Mouse (Mus musculus) 416B (cell line): ENCODE results near the gene Ddrgk1.

Source experiments
- DNase-seq: peaks from one replicate; pipeline ENCODE4 v3.0.0; 2011; ENCODE audit warnings: low read depth

The Ddrgk1 gene

DNA sequence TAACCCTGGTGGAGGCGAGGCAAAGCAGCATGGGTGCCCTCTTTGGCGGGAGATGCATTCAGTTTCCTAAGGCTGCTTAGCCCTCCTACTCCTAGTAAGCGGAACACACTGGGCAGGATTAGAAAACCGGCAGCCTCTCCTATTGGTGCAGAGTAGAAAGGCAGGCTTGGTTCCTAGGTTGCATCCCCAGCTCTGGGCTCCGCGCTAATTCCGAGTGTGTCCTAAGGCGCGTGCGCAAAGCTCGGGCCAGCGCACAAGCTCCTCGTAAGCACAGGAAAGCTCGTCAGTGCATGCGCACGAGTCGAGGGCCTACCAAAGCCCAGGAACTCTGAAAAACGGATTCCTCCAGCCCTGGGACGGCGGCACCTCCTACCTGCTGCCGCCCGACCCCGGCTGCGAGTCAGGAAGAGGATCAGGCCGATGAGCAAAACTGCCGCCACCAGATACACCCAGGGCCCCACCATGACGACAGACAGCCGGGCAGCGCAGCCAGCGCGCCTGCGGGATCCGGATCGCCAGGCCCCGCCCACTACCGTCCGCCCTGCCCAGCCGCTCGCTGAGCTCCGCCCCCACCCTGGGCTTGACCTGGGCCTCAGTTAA is at the start of gene Ddrgk1:
Gene Ddrgk1 (minus strand): TSS at position 558 of the 600 bp plus-strand sequence.
- peak; percentile 99 for DNase-seq

DNA sequence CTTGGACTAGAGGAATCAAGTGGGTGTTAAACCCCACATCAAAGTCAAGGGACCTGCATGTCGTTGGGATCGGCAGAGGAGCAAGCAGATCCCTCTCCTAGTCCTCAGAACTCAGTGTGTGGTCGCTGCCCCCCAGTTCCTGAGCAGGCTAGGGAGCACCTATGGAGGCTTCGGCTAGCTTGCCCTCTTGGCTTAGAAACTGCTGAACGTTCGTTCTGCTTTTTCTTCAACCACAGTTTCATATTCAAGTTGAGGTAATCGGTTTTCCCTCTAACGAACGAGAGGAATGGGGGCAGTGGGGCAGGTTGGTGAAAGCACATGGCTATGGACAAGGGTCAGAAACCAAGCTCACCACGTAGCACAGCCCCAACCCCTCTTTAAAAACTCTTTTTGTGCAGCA is 42.6 kb upstream of the Ddrgk1 start:
- DNase-seq, result no peak

DNA sequence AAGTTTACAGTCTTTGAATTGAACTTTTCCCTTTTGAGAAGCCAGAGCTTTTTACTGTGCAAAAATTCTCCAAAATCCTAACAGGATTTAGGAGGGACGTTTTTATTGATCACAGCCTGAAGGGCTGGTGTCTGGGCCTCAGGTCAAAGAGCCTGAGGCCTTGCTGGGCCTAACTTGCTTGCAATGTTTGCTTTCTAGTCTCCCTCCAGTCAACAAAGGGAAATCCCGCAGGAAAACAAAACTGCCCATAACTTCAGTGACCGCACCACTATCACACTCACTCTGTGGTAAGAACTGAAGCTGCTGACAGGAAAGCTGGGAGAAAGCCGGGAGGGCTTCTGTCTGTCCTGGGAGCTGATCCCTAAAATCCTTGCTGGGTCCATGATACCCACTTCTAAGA is 42.1 kb upstream of the Ddrgk1 start:
- no peak for DNase-seq

DNA sequence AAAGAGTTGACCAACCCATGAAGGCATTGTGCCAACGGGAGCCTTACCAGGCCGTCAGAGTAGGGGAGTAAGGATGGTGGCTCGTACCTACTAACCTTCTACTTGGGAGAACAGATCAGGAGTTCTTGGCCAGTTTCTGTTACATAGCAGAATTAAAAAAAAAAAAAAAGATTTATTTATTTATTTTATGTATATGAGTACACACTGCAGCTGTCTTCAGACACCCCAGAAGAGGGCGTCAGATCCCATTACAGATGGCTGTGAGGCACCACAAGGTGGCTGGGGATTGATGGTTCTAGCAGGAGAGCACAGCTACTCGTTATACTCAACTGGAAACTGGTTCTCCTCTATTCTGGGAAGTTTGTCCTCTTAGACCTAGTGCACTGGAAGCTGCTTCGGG is 40.7 kb upstream of the Ddrgk1 start:
- DNase-seq, result peak; percentile 12

DNA sequence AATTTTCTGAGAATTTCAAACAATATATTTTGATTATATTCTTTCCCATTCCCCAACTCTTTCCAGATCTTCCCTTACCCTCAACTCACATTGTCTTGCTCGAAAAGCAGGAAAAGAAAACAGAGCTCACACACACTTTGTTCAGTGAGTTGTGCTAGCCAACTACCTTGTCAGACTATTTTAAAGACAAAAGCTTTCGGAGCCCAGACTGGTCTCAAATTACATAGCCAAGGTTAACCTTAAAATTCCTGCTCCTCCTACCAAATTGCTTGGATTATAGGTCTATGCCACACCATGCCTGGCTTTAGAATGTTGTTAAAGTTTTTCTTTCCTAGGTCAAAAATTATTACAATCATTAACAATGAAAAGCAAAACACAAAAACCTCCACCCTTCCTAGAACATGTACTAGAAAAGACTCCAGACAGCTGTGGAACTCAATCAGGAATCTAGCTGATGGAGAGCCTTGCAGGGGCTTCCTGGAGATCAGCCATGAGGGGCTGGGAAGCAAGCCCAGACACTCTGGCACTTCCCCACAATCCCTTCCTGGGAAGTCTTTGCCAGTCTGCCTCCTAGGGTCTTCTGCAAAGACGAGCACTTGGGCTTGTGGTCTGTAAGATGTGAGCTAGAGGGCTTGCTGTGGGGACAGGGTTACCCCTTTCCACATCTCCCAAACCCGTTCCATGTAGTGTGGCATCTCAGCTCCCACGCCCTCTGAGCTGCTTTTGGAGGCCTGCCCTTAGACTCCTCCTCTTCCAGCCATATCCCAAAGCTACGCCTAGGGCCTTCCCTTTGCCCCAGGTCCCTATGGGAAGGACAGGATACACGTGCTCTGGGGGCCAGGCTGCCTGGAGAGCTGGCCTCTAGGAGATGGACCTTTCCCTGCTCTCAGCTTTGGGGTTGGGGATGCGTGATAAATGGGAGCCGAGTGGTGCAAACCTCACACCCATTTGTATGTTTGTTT is 39.9 kb upstream of the Ddrgk1 start:
- DNase-seq, result no peak

DNA sequence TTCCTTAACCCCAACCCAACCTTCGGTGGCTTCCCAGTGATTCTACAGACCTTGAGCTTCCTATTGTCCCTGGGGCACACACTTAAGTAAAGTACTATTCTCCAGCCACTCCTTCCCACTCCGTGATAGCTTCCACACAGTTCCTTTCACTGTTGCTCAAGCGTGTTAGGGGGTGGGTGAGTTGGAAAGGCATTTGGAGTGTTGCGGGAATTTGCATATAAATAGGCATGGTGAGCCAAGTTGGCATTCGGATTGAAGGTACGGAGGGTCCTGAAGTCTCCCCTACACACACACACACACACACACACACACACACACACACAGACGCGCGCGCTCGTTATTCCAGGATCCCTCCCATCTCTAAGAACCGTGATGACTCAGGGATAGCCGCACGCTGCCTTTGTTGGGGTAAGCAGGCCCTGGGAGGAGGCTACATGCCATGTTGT is 33.4 kb upstream of the Ddrgk1 start:
- no peak for DNase-seq

DNA sequence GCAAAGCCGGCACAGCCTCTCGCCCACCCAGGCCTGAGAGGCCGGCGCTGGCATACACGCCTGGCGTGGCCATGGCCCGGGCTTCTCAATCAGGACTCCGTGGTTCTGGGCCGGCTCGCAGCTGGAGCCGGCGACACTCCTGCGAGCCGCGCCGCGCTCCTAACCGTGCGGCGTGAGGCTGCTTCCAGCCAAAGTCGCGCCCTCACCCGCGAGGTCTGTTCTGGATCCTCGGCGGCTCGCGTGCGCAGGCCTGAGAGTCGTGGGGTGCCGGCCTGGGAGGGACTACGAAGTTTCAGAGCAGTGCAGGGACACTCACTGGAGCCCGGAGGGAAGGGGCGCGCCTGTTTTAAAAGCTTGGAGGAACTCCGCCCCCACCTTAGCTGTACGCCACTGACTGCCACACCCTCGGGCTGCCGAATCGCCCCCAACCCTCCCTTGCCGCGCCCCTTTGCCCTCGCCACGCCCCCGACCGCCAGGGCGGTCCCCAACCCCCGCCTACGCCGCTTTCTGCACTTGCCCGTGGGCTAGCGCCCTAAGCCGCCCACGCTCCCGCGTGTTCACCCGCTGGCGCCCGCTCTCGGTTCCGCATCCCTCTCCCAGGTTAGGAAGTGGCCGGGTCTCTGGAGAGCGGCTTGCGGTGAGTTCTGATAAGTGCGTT is 32.8 kb upstream of the Ddrgk1 start, which contains the start of gene Slc4a11:
Gene Slc4a11 (minus strand): TSS at position 367 of the 658 bp plus-strand sequence.
- DNase-seq, result no peak

DNA sequence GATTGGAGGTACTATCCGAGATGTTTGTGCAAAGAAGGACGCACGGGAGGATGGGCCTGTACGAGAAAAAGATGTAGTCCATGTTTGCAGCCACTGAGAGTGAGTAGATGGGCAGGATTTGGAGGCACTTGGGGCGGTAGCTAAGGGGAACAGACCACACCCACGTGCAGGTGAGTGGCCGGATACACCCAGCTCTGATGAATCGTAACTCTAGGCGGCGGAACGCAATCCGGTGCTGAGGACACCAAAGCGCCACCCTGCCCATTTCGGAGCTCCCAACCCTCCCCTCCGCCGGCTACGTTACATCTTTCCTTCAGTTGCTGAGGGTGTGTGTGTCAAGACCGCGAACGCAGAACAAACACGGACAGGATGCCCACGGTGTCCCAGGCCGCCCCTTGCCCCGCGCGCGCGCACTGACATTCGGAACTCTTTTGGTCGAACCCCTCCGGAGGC is 32.3 kb upstream of the Ddrgk1 start:
- DNase-seq, result no peak

DNA sequence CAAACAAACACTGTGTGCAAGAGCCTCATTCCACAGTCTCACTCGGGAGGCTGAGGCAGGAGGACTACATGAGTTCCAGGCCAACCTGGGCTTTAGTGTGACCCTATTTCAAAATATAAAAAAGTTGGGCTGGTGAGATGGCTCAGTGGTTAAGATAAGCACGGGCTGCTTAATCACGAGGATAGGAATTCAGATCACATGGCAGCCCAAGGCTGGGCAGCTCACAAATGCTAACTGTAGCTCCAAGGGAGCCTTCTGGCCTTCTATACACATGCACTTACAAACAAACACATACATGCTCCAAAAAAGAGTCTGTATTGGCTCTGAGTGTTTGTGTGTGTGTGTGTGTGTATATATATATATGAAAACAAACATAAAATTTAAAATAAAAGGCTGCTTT is 29.1 kb upstream of the Ddrgk1 start:
- DNase-seq, result no peak

DNA sequence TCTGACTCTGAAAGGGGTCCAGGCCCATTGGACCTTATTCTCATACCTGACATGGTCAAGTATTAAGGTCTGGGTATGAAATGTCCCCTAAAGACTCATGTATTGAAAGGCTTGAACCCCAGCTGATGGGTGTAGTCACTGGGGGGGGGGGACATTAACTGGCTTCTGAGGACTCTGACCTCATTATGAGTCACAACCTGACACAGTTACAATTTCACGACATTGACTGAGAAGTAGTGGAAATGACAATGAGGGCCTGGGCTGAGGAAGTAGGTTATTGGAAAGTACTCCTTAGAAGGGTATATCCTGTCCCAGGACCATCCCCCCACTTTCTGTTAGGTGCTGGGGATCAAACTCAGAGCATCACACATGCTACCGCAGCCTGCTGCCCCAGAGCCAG is 24.6 kb upstream of the Ddrgk1 start:
- peak; percentile 72 for DNase-seq

DNA sequence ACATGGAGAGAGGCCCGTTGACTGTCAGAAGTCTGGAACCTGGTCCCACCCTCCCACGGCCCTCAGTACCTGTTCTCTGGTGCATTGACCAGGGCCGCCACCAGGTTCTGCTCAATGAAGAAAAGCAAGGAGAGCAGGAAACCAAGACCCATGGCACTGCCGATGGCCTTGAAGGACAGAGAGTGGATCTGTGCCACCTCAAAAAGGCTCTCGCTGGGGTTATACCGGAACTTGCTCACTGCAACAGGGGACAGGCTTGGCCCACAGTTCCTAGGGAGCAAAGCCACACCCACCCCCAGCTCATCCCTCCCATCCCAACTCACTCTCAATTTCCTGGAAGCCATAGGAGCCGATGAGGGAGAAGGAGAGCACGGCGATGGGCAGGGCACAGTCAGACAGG is 21.0 kb upstream of the Ddrgk1 start:
- no peak for DNase-seq

DNA sequence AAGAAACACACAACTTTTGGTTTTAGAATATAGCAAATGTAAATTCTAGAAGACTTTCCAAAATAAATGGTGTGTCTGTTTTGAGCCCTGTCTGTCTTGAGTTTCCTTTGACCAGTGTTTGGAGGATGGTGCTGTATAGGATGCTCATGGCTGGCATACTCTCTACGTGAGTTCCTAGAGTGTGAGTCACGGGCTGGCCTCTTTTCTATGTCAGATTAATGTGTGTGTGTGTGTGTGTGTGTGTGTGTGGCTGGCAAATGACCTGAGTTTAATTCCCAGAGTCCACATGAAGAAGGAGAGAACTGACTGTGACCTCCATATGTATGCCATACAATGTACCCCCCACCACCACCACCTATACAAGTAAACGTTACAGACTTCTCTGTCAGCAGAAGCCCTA is 17.1 kb upstream of the Ddrgk1 start:
- no peak for DNase-seq

DNA sequence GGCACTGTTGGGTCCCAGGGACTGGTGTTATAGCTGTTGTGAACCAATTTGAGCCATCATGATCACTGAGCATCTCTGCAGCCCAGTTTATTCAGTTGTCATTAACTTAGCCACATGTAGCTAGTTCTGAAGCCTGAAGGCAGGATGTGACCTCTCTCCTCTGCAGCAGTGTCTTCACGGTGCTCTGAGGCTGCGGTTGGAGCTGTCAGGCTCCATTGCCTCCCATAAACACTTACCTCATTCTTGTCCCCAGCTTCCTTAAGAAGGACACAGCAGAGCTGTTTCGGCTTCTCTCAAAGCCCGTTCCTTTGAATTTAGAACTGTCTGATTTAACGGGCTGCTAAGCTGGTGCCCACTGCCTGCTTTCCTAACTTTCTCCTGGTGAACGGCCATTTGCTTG is 15.4 kb upstream of the Ddrgk1 start:
- no peak for DNase-seq

DNA sequence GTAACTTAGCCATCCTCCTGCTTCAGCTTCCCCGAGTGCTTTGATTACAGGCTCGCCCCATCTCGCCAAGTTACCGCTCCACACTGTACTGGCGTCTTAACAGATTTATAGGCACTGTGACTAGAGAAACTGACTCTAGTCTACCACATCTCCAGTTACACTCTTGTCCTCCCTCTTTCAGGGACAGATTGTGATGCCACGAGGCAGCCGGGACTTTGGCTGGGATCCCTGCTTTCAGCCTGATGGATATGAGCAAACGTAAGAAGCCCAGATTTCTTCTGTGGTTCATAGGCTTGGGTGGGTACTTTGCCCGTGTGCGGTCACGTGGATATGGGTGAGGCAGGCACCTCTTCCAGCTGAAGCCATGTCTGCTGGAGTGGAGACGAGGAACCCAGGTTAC is 14.7 kb upstream of the Ddrgk1 start:
- no peak for DNase-seq

DNA sequence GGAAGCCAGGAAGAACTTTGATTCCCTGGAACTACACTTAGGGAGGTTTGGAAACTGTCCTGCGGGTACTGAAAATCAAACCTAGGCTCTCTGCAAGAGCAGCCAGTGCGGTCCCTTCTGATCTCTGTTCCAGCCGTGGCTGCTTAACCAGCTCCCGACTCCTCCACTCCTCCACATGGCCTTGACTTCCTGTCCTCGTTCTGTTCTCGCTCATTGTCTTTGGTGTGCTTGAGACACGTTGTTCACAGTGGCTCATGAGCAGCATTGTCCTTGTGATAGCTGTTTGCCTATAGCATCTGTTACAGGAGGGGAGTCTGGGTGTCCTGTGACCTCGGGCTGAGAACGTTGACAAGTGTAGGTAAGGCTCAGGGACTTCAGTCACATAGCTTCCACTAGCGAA is 12.8 kb upstream of the Ddrgk1 start:
- DNase-seq, result no peak

DNA sequence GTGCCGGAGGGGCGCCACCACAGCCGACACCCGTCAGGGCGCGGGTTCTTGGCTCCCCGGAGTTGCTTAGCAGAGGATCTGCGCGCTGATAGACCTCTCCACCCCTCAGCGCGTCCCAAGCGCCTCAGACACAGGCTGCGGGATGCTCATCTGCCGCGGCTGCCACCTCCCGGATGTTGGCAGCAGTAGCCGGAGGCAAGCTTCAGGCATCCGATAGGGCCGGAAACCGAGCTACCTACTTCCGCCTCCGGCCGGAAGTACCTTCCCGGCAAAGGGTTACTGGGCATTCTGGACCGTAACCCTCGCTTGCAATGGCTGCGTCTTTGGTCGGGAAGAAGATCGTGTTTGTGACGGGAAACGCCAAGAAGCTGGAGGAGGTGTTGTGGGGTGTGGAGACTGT is 3.1 kb upstream of the Ddrgk1 start, which contains the start of gene Itpa:
Gene Itpa (plus strand): TSS at position 52 of the 400 bp plus-strand sequence.
- DNase-seq, result peak; percentile 90

DNA sequence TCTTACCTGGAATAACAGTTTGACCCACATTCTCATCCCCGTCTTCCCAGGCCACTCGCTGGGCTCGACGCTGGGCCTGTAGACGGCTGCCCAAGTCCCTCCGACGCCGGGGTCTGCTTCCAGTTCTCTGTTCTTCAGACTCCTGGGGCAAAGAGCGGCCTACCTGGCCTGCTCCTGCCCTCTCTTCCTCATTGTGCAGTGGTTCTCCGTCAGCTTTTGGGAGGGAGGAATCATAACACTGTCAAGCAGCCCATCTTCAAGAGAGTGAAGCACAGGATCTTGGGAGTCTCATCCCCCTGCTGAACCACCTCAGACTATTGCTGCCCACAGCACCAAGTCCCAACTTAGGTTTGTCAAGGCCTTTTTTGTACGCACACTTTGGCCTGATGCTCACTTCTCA is 1.1 kb downstream of the Ddrgk1 start:
- DNase-seq, result no peak

DNA sequence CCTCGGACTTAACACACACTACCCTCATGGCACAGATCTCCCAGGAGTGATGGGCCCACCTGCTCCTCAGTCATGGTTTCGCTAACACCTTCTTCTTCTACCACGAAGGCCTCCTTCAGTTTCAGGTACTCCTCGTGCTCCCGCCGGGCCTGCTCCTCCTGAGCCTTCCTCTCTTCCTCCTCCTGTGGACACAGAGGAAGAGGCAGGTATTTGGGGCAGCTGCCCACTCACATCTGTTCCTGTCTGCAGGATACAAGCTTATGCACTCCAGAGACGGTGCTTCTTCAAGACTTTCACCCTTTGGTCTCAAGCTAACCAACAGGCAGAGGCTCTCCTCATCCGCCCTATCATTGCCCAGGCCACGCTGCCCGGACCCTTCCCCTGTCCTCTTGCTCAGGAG is 5.9 kb downstream of the Ddrgk1 start:
- no peak for DNase-seq

DNA sequence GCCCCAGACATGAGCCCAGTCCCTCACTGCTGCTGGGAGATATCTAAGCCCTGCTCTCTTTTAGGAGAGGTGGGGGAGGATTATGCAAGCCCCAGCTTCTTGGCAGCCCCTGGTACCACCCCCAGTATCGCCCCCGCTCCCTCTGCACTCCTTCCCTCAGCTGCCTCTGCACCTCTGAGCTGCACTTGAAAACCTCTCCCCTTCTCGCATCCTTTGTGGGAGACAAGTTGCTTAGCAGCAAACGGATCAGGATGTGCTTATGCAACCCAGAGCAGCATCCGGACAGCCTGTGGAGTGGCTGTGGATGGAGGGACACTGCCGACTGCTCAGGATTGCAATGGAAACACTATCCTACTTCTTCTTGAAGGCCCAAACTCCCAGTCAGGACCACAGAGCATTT is 6.9 kb downstream of the Ddrgk1 start:
- DNase-seq, result no peak

DNA sequence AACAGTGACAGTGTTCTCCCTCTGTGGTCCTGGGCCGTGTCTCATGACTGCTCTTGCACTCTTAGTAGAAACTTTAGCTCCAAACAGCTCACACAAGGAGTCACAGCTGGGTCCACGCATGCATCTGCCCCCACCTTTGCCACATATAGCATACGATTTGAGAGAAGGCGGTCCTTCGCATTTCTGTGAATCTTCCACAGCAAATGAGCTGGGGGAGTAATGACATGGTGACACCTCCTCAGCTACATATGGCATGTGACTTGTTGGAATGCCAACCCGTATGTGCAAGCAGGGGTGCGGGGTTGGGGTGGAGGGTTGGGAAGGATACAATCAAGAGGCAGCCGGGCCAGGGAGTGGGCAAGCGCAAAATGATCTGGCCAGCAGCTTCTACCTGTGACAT is 7.9 kb downstream of the Ddrgk1 start:
- no peak for DNase-seq

DNA sequence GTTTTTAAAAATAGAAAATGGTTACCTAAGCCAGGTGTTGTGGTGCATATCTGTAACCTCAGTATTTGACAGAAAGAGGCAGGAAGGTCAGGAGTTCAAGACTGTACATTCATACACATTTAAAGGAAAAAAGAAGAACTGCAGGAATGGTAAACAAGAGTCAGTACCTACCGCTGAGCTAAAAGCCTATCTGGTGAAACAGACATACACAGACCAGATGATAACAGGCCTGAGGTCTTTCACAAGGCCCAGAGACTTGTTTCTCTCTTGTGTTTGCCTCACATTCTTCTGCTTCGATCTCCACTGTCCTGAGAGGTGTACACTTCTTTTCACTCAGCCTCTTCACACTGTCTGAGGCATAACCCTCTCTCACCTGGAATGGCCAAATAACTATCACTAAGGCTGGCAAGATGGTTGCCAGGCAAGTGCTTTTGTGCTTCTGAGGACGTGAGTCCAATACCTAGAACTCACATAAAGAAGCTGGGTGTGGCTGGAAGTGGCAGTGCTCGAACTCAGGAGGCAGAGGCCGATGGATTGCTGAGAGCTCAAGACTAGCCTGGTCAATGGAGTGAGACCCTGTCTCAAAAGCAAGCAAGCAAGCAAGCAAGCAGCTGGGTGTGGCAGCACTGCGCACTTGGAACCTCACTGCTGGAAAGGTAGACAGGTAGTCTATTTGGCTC is 8.7 kb downstream of the Ddrgk1 start:
- no peak for DNase-seq

DNA sequence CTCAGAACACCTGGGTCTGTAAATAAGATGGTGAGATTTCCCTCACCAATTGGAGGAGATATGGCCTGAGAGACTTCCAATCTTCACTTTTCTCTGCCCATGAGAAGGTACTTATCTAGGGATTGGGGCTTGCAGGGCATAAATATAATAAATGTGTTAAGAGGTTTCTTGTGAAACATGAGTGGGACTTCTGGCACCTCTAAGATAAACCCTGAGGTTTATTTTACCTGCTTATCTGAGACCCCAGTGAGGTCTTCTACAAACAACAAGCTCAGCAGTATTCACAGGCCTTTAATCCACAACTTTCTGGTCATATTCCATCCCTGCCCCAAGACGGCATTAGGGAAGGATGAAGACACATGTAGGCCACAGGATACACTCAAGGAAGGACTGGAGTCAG is 10.7 kb downstream of the Ddrgk1 start:
- no peak for DNase-seq
